ENCODE assay signal across 8 mouse cellular contexts in the genomic region with DNA sequence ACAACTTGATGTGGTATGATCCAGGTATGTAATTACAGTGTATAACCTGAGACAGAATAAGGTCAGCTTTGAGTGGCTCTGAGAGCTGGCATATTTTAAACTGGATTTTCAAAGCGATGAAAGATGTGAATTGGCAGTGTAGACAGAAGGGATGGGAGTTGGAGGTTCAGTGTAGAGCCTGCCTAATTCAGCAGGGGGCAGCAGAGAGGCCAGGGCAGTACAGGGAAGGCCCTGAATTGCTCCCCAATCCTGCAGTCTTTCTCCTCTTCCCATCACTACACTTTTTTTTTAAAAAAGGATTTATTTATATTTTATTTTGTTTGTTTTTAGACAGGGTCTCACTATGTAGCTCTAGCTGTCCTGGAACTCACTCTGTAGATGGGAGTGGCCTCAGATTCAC. TPM values are rescaled to one million over a fixed set of nuclear protein-coding genes. Genes with fewer than 3 reads are reported as not detected.
DNase-seq lines count a peak whose midpoint lies in the region; ATAC-seq and TF ChIP-seq lines count a peak whose summit lies in the region.

No protein-coding gene starts in this region.

- peaks cover 11% of the 10 kb centered on the region; the same call in 1 of the 2 replicates for H3K4me1 ChIP-seq in heart, postnatal 0 days (ENCODE audit: control insufficient read depth, insufficient read depth)
- peaks cover 22% of the 10 kb centered on the region for H3K4me1 ChIP-seq in heart, embryonic 12.5 days (replicated peaks)
- peaks cover 46 to 62% of the 10 kb centered on the region in 2 experiments for H3K4me1 ChIP-seq in liver, embryonic 14.5 days (replicated peaks; ENCODE audit: control insufficient read depth in 2 of 2, insufficient read depth in 2 of 2, low read length in 1 of 2)

- no peaks in the 10 kb centered on the region for H3K27me3 ChIP-seq in heart, postnatal 0 days (ENCODE audit: control insufficient read depth, insufficient read depth, low read length)
- H3K27me3 ChIP-seq in heart, embryonic 12.5 days (replicated peaks): no peaks in the 10 kb centered on the region
- no peaks in the 10 kb centered on the region for H3K27me3 ChIP-seq in liver, embryonic 14.5 days (ENCODE audit: control insufficient read depth, insufficient read depth, low read length)

- no peak overlapping the region for H3K4me3 ChIP-seq in heart, postnatal 0 days (ENCODE audit: low read depth, low read length)
- H3K4me3 ChIP-seq in heart, embryonic 12.5 days: no peak overlapping the region
- H3K4me3 ChIP-seq in liver, embryonic 14.5 days (ENCODE audit: insufficient read depth in 1 of 2, low read depth in 2 of 2, low read length in 2 of 2): no peak overlapping the region

- no peak for ATAC-seq in heart, postnatal 0 days (ENCODE audit: insufficient read depth, low read depth)
- ATAC-seq in heart, embryonic 12.5 days (ENCODE audit: insufficient number of reproducible peaks, low FRiP score): no peak
- ATAC-seq in liver, embryonic 14.5 days (ENCODE audit: insufficient read depth): no peak
- no peak for ATAC-seq in inflammation-experienced regulatory T-cells, adult 6 months

- no peak for TF ChIP-seq EP300 in heart, postnatal 0 days (IDR thresholded peaks at IDR 0.05; ENCODE audit: low read depth)
- no peak for TF ChIP-seq EP300 in liver, embryonic 14.5 days (IDR thresholded peaks at IDR 0.05; ENCODE audit: low read depth)

- H3K4me2 ChIP-seq in heart, postnatal 0 days (ENCODE audit: low read depth, low read length): no peak overlapping the region
- H3K4me2 ChIP-seq in heart, embryonic 12.5 days: no peak overlapping the region
- no peak overlapping the region for H3K4me2 ChIP-seq in liver, embryonic 14.5 days (ENCODE audit: low read depth)

- no peak overlapping the region for H3K9ac ChIP-seq in heart, postnatal 0 days (replicated peaks; ENCODE audit: low read depth, low read length)
- no peak overlapping the region for H3K9ac ChIP-seq in heart, embryonic 12.5 days
- H3K9ac ChIP-seq in liver, embryonic 14.5 days (replicated peaks): no peak overlapping the region

- no peak for DNase-seq in heart, postnatal 0 days (ENCODE audit: low spot score)
- peak; percentile 64 for DNase-seq in 3T3-L1 (ENCODE audit: low read depth, low spot score)
- DNase-seq in MN1 (ENCODE audit: low spot score): peak; percentile 64
- DNase-seq in liver, embryonic 14.5 days (ENCODE audit: low read depth in 3 of 3, low spot score in 3 of 3): no peak
- DNase-seq in cerebellum, postnatal 36 days: no peak
- no peak for DNase-seq in right cerebral cortex, postnatal 36 days (ENCODE audit: low spot score in 2 of 2)

- no peak overlapping the region for H3K27ac ChIP-seq in heart, postnatal 0 days (ENCODE audit: low read depth)
- H3K27ac ChIP-seq in heart, embryonic 12.5 days (ENCODE audit: poor library complexity, severe bottlenecking): no peak overlapping the region
- no peak overlapping the region for H3K27ac ChIP-seq in liver, embryonic 14.5 days

- no peaks in the 10 kb centered on the region for H3K9me3 ChIP-seq in heart, postnatal 0 days (replicated peaks; ENCODE audit: control insufficient read depth, low read length)
- H3K9me3 ChIP-seq in heart, embryonic 12.5 days (replicated peaks): no peaks in the 10 kb centered on the region
- H3K9me3 ChIP-seq in liver, embryonic 14.5 days (ENCODE audit: control insufficient read depth, low read length): no peaks in the 10 kb centered on the region

- peak; percentile 53 for TF ChIP-seq CTCF in heart, postnatal 0 days (IDR thresholded peaks at IDR 0.05; ENCODE audit: low read depth)
- peak; percentile 89 for TF ChIP-seq CTCF in liver, embryonic 14.5 days (IDR thresholded peaks at IDR 0.05; ENCODE audit: low read depth)

- 59% methylated on average over 1 of the region's 1 CpGs for WGBS in heart, postnatal 0 days
- 86% methylated on average over 1 of the region's 1 CpGs for WGBS in heart, embryonic 12.5 days
- WGBS in liver, embryonic 14.5 days (ENCODE audit: insufficient replicate concordance): 82% methylated on average over 1 of the region's 1 CpGs

- H3K36me3 ChIP-seq in heart, postnatal 0 days (replicated peaks; ENCODE audit: control insufficient read depth, insufficient read depth, low read length): peaks cover 28% of the 10 kb centered on the region
- peaks cover 44% of the 10 kb centered on the region for H3K36me3 ChIP-seq in heart, embryonic 12.5 days
- H3K36me3 ChIP-seq in liver, embryonic 14.5 days (replicated peaks; ENCODE audit: control insufficient read depth, insufficient read depth, low read depth): peaks cover 38% of the 10 kb centered on the region

RNA-seq across cellular contexts. Expression of a gene that starts 2.6 kb away (rescaled TPM):
- 2.3 TPM in 1 of 2 replicates, not detected in the other for total RNA-seq in heart, postnatal 0 days (2014; rRNA removed; ENCODE audit: low replicate concordance)
- polyA plus RNA-seq in heart, postnatal 0 days (2015; fragmentation: Nextera tagmentation; extraction: Ambion mirVana): 1.4 and 1.7 TPM in 2 replicates
- 1.3 and 2.7 TPM in 2 replicates for polyA plus RNA-seq in heart, embryonic 12.5 days (2016; fragmentation: Nextera tagmentation; extraction: Ambion mirVana)
- polyA plus RNA-seq in liver, embryonic 14.5 days (2012; rRNA removed): 0.86 and 0.95 TPM in 2 replicates
- polyA plus RNA-seq in liver, embryonic 14.5 days (2014; fragmentation: Nextera tagmentation; extraction: Ambion mirVana): 0.86 and 1.7 TPM in 2 replicates
- under 1 TPM in 2 of 3 experiments, not detected in 1; 0.68 to 0.79 TPM for polyA plus RNA-seq in inflammation-experienced regulatory T-cells, adult 6 months (2017; shearing (Covaris generic))

RNA-seq across cellular contexts. Expression of a gene that starts 2.6 kb away (rescaled TPM):
- total RNA-seq in heart, postnatal 0 days (2014; rRNA removed; ENCODE audit: low replicate concordance): 26.5 and 30.1 TPM in 2 replicates
- 21.8 and 26.3 TPM in 2 replicates for polyA plus RNA-seq in heart, postnatal 0 days (2015; fragmentation: Nextera tagmentation; extraction: Ambion mirVana)
- 27.8 and 30.0 TPM in 2 replicates for polyA plus RNA-seq in heart, embryonic 12.5 days (2016; fragmentation: Nextera tagmentation; extraction: Ambion mirVana)
- polyA plus RNA-seq in liver, embryonic 14.5 days (2012; rRNA removed): 20.7 and 23.1 TPM in 2 replicates
- 23.2 and 25.7 TPM in 2 replicates for polyA plus RNA-seq in liver, embryonic 14.5 days (2014; fragmentation: Nextera tagmentation; extraction: Ambion mirVana)
- 10 to 100 TPM; 27.6 to 32.3 (median 28.1) TPM for polyA plus RNA-seq in inflammation-experienced regulatory T-cells, adult 6 months (2017; shearing (Covaris generic))

RNA-seq across cellular contexts. Expression of a gene that starts 2.7 kb away (rescaled TPM):
- 14.3 and 17.4 TPM in 2 replicates for total RNA-seq in heart, postnatal 0 days (2014; rRNA removed; ENCODE audit: low replicate concordance)
- 15.8 and 19.9 TPM in 2 replicates for polyA plus RNA-seq in heart, postnatal 0 days (2015; fragmentation: Nextera tagmentation; extraction: Ambion mirVana)
- 24.7 and 27.8 TPM in 2 replicates for polyA plus RNA-seq in heart, embryonic 12.5 days (2016; fragmentation: Nextera tagmentation; extraction: Ambion mirVana)
- polyA plus RNA-seq in liver, embryonic 14.5 days (2012; rRNA removed): 9.8 and 12.5 TPM in 2 replicates
- 13.3 and 14.3 TPM in 2 replicates for polyA plus RNA-seq in liver, embryonic 14.5 days (2014; fragmentation: Nextera tagmentation; extraction: Ambion mirVana)
- polyA plus RNA-seq in inflammation-experienced regulatory T-cells, adult 6 months (2017; shearing (Covaris generic)): 10 to 100 TPM in 2 of 3 experiments, 1 to 10 TPM in 1; 9.1 to 12.3 (median 11.6) TPM

RNA-seq across cellular contexts. Expression of a gene that starts 16.5 kb away (rescaled TPM):
- 3.5 and 10.8 TPM in 2 replicates for total RNA-seq in heart, postnatal 0 days (2014; rRNA removed; ENCODE audit: low replicate concordance)
- 1.4 TPM in 2 replicates for polyA plus RNA-seq in heart, postnatal 0 days (2015; fragmentation: Nextera tagmentation; extraction: Ambion mirVana)
- 3.5 and 4.8 TPM in 2 replicates for polyA plus RNA-seq in heart, embryonic 12.5 days (2016; fragmentation: Nextera tagmentation; extraction: Ambion mirVana)
- 6.4 and 6.6 TPM in 2 replicates for polyA plus RNA-seq in liver, embryonic 14.5 days (2012; rRNA removed)
- polyA plus RNA-seq in liver, embryonic 14.5 days (2014; fragmentation: Nextera tagmentation; extraction: Ambion mirVana): 2.9 and 3.9 TPM in 2 replicates
- under 1 TPM; 0.58 to 0.97 (median 0.70) TPM for polyA plus RNA-seq in inflammation-experienced regulatory T-cells, adult 6 months (2017; shearing (Covaris generic))

Comparison
In these comparisons a context has a peak if more than half of its experiments do, and no peak if none do; other contexts are left out.
1. DNase-seq: peak in 3T3-L1 (single experiment) and MN1 (single experiment); none in heart, postnatal 0 days (single experiment), liver, embryonic 14.5 days (0 of 3), cerebellum, postnatal 36 days (0 of 2) and right cerebral cortex, postnatal 36 days (0 of 2).